27 mouse cellular contexts compared by ENCODE assay signal in the genomic region with DNA sequence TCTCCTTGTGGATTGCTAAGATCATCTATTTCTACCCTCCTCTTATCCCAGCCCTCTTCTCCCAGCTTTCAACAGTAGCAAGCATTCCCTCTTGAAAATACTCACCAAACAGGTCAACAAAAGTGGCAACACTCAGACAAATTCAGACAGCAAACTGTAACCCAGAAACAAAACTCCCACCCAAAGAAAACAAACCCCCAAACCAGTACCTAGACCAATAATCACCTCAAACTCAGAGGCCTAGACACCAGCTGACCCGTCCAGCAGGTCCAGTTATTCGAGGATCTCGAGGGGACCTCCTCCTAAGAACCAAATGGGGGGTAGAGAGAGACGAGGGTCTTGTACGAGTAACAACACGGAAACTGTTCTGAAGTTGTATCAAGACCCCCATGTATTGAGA. TPM values are rescaled to one million over a fixed set of nuclear protein-coding genes. Genes with fewer than 3 reads are reported as not detected.
DNase-seq lines count a peak whose midpoint lies in the region; ATAC-seq and TF ChIP-seq lines count a peak whose summit lies in the region.
"Had no signal": no experiment of that assay in that cellular context is flagged by ENCODE, and none has a peak within 500 bp of the region (broad histone marks: within the 10 kb centered on the region; RNA-seq: fewer than 3 reads in every experiment).

No protein-coding gene starts in this region.

- TF ChIP-seq EP300 in heart, adult 2 months (IDR thresholded peaks at IDR 0.05; ENCODE audit: insufficient read depth, low read depth, low read length) = no peak

- H3K9ac ChIP-seq in heart, adult 2 months (ENCODE audit: low read depth, low read length) = no peak overlapping the region
- H3K9ac ChIP-seq: embryonic facial prominence, embryonic 12.5 days; forebrain, embryonic 13.5 days; forebrain, embryonic 15.5 days; forebrain, postnatal 0 days had no signal

- 54% methylated on average over 6 of the region's 6 CpGs for WGBS in heart, adult 2 months

- no peak for TF ChIP-seq POLR2A in heart, adult 2 months (IDR thresholded peaks at IDR 0.05; ENCODE audit: insufficient read depth, low read depth, low read length)

- no peak overlapping the region for H3K27ac ChIP-seq in heart, adult 2 months
- H3K27ac ChIP-seq: embryonic facial prominence, embryonic 10.5 days; embryonic facial prominence, embryonic 12.5 days; forebrain, embryonic 13.5 days; forebrain, embryonic 15.5 days had no signal

- H3K79me2 ChIP-seq in heart, adult 2 months (replicated peaks; ENCODE audit: control insufficient read depth, insufficient read depth, low read length) = no peaks in the 10 kb centered on the region

- H3K36me3 ChIP-seq in heart, adult 2 months (ENCODE audit: control insufficient read depth, insufficient read depth, low read length) = no peaks in the 10 kb centered on the region
- H3K36me3 ChIP-seq: embryonic facial prominence, embryonic 10.5 days; embryonic facial prominence, embryonic 12.5 days; forebrain, embryonic 15.5 days had no signal

- peak; percentile 58; the same call in 1 of the 2 replicates for ATAC-seq in common myeloid progenitor, adult 5-6 weeks (replicated peaks; ENCODE audit: low read depth, poor library complexity, severe bottlenecking)
- ATAC-seq in megakaryocyte, adult 5-6 weeks (ENCODE audit: poor library complexity, severe bottlenecking) = peak; percentile 72
- ATAC-seq: activated CD4-positive, CD25-positive, alpha-beta regulatory T cell, adult 4 months; forebrain, embryonic 13.5 days; forebrain, embryonic 15.5 days; forebrain, postnatal 0 days; Patski had no signal

- no peaks in the 10 kb centered on the region for H3K4me1 ChIP-seq in heart, adult 2 months (ENCODE audit: control insufficient read depth, insufficient read depth, low read length)
- H3K4me1 ChIP-seq: embryonic facial prominence, embryonic 10.5 days; embryonic facial prominence, embryonic 12.5 days; forebrain, embryonic 13.5 days; forebrain, embryonic 15.5 days had no signal

- no peak overlapping the region for H3K4me3 ChIP-seq in heart, adult 2 months
- H3K4me3 ChIP-seq: embryonic facial prominence, embryonic 10.5 days; embryonic facial prominence, embryonic 12.5 days; forebrain, embryonic 13.5 days; forebrain, embryonic 15.5 days had no signal

- H3K27me3 ChIP-seq in heart, adult 2 months (ENCODE audit: control insufficient read depth, insufficient read depth, low read length) = no peaks in the 10 kb centered on the region
- H3K27me3 ChIP-seq: embryonic facial prominence, embryonic 12.5 days; forebrain, embryonic 13.5 days; forebrain, embryonic 15.5 days; Patski had no signal

- intact Hi-C loops in heart, adult 2 months (cut with DNase I) = no loop called here

- no peak for DNase-seq in right cerebral cortex, postnatal 25 days
- no peak for DNase-seq in heart, adult 2 months
- no peak for DNase-seq in kidney, adult 8-10 months
- DNase-seq: adrenal gland, adult 2 months; adrenal gland, postnatal 10 days; adrenal gland, postnatal 25 days; cerebellum, adult 11 months; cerebellum, adult 18-20 months; cerebellum, adult 8-10 months; cerebellum, adult 9-11 months; cerebellum, postnatal 14 days; cerebellum, postnatal 36 days; forebrain, postnatal 0 days had no signal

- TF ChIP-seq CTCF in heart, adult 2 months (IDR thresholded peaks at IDR 0.05) = no peak

RNA-seq across cellular contexts. Expression of gene Nlrp4f, which starts 20.2 kb away (rescaled TPM):
- total RNA-seq in common myeloid progenitor, adult 5-6 weeks (2017) = not detected in 2 replicates
- not detected in 2 replicates for total RNA-seq in megakaryocyte, adult 5-6 weeks (2015)
- not detected in 2 replicates for total RNA-seq in megakaryocyte, adult 5-6 weeks (2017)
- not detected for total RNA-seq in heart, adult 2 months (2021)
- not detected in 2 replicates for polyA plus RNA-seq in heart, adult 2 months (2012; rRNA removed)
- polyA plus RNA-seq: activated CD4-positive, CD25-positive, alpha-beta regulatory T cell, adult 4 months; adrenal gland, adult 2 months; brain, embryonic 14.5 days; C2C12; embryonic facial prominence, embryonic 10.5 days; embryonic facial prominence, embryonic 12.5 days; embryonic facial prominence, embryonic 14.5 days; forebrain, embryonic 11.5 days; forebrain, embryonic 13.5 days; Patski had no signal

RNA-seq across cellular contexts. Expression of gene Gm10775, which starts 33.4 kb away (rescaled TPM):
- total RNA-seq in common myeloid progenitor, adult 5-6 weeks (2017) = not detected in 2 replicates
- total RNA-seq in megakaryocyte, adult 5-6 weeks (2015) = not detected in 2 replicates
- not detected in 2 replicates for total RNA-seq in megakaryocyte, adult 5-6 weeks (2017)
- total RNA-seq in heart, adult 2 months (2021) = not detected
- not detected in 2 replicates for polyA plus RNA-seq in heart, adult 2 months (2012; rRNA removed)
- total RNA-seq: adrenal gland, adult 2 months; adrenal gland, postnatal 10 days; adrenal gland, postnatal 25 days; adrenal gland, postnatal 4 days; ES-E14; forebrain, postnatal 0 days had no signal
- polyA plus RNA-seq: activated CD4-positive, CD25-positive, alpha-beta regulatory T cell, adult 4 months; adrenal gland, adult 2 months; embryonic facial prominence, embryonic 10.5 days; embryonic facial prominence, embryonic 12.5 days; embryonic facial prominence, embryonic 14.5 days; forebrain, embryonic 11.5 days; forebrain, embryonic 13.5 days; forebrain, embryonic 15.5 days; Patski had no signal

RNA-seq across cellular contexts. Expression of gene Zfp369, which starts 52.7 kb away (rescaled TPM):
- total RNA-seq in common myeloid progenitor, adult 5-6 weeks (2017) = 47.7 and 51.6 TPM in 2 replicates
- total RNA-seq in megakaryocyte, adult 5-6 weeks (2015) = 14.7 and 20.3 TPM in 2 replicates
- 24.2 and 26.3 TPM in 2 replicates for total RNA-seq in megakaryocyte, adult 5-6 weeks (2017)
- total RNA-seq in heart, adult 2 months (2021) = 10 to 100 TPM; 21.2 to 23.3 TPM
- polyA plus RNA-seq in heart, adult 2 months (2012; rRNA removed) = 11.0 and 18.6 TPM in 2 replicates
